In genomic region chr3:37567505-37567904, GRCm38 (mm10) we compare ENCODE assay signal across 18 mouse cellular contexts.
"Had no signal": no experiment of that assay in that cellular context is flagged by ENCODE, and none has a peak within 500 bp of the region (broad histone marks: within the 10 kb centered on the region; RNA-seq: fewer than 3 reads in every experiment).

No protein-coding gene starts in this region.

- H3K9ac ChIP-seq: lung, embryonic 15.5 days; midbrain, embryonic 12.5 days; midbrain, embryonic 15.5 days; neural tube, embryonic 12.5 days had no signal

- H3K36me3 ChIP-seq: lung, embryonic 15.5 days; midbrain, embryonic 12.5 days; midbrain, embryonic 15.5 days; neural tube, embryonic 12.5 days had no signal

- H3K9me3 ChIP-seq: lung, embryonic 15.5 days; megakaryocyte, embryonic 14.5 days; midbrain, embryonic 12.5 days; midbrain, embryonic 15.5 days; neural tube, embryonic 12.5 days had no signal

- H3K27ac ChIP-seq: lung, embryonic 15.5 days; macrophage; midbrain, embryonic 12.5 days; midbrain, embryonic 15.5 days; neural tube, embryonic 12.5 days had no signal

- H3K27me3 ChIP-seq: lung, embryonic 15.5 days; megakaryocyte, embryonic 14.5 days; midbrain, embryonic 12.5 days; midbrain, embryonic 15.5 days; neural tube, embryonic 12.5 days had no signal

- H3K4me3 ChIP-seq: lung, embryonic 15.5 days; megakaryocyte, embryonic 14.5 days; midbrain, embryonic 12.5 days; midbrain, embryonic 15.5 days; neural tube, embryonic 12.5 days had no signal

- DNase-seq: lung, adult 2 months; lung, postnatal 14 days; lung, postnatal 36 days; retina, postnatal 1 day; right cerebral cortex, adult 18-20 months; right cerebral cortex, postnatal 25 days; right cerebral cortex, postnatal 4 days; spleen, adult 18-20 months; thymus, adult 18-20 months; thymus, postnatal 14 days; thymus, postnatal 36 days had no signal

- ATAC-seq: lung, postnatal 0 days; midbrain, embryonic 15.5 days had no signal

- H3K4me2 ChIP-seq: lung, embryonic 15.5 days; midbrain, embryonic 12.5 days; midbrain, embryonic 15.5 days; neural tube, embryonic 12.5 days had no signal
